Mouse (Mus musculus): ENCODE results near the gene Vps13d.

Gene Vps13d

GRCm38 (mm10) chr4:145194559-145195162 lies at the start of gene Vps13d:
TSS of gene Vps13d (minus strand) at chr4:145195005.
- in situ Hi-C loops (cut with MboI; ENCODE audit: low pct_unique_long_range_greater_than_20kb in 1 of 2, low sequenced_read_pairs in 2 of 2, unreplicated experiment in 1 of 2) = no loop called here

DNA sequence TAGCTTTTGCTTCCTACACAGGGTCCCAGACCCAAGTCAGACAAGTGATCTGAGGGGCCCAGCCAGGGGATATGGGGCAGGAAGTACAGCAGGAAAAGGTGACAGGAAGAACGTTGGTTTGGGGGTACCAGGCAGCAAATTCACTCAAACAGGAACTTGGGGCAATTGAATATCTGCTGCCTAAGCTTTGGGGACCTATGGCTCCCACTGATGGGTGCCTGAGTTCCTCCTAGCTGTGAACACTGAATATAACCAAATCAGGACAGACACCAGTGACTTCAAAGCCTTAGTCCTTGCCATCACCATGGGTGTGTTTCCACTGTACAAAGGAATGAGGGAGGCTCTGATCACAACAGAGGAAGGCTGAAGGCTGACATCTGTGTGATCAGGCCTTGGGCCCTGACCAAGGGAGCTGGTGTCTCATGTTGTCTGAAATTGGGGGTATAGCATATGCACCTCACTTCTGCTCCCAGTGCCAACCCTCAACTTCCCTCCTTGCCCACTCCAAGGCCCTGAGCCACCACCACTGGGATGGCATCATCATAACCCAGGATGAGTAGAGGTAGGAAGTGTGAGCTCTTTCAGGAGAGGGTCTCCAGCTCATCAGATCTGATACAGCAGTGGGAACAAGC lies 48.0 kb upstream of the Vps13d start:
- in situ Hi-C loops (cut with MboI; ENCODE audit: low pct_unique_long_range_greater_than_20kb in 1 of 2, low sequenced_read_pairs in 2 of 2, unreplicated experiment in 1 of 2) = no loop called here

DNA sequence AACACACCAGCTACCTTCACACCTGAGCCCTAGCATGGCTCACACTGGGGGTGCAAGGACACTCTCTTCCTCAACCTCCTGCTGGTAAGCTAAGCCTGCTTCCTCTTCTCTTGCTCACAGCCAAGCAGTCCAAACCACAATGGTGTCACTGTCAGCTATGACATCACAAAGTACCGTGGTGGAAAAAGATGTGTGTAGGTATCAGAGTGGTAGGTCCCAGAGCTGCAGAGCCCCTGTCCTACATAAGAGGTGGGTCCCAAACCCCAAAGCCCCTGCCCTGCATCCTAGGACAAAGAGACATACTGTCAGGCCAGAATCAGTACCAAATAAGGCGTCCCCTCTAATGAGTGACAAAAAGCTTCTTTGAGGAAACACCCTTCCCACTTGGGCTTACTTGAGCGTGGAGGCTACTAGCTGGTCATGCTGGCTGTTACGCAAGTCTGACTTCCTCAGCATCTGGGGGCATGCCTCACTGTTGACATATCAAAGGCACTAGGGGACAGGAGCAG lies 46.0 kb upstream of the Vps13d start:
- in situ Hi-C loops (cut with MboI; ENCODE audit: low pct_unique_long_range_greater_than_20kb in 1 of 2, low sequenced_read_pairs in 2 of 2, unreplicated experiment in 1 of 2) = no loop called here

DNA sequence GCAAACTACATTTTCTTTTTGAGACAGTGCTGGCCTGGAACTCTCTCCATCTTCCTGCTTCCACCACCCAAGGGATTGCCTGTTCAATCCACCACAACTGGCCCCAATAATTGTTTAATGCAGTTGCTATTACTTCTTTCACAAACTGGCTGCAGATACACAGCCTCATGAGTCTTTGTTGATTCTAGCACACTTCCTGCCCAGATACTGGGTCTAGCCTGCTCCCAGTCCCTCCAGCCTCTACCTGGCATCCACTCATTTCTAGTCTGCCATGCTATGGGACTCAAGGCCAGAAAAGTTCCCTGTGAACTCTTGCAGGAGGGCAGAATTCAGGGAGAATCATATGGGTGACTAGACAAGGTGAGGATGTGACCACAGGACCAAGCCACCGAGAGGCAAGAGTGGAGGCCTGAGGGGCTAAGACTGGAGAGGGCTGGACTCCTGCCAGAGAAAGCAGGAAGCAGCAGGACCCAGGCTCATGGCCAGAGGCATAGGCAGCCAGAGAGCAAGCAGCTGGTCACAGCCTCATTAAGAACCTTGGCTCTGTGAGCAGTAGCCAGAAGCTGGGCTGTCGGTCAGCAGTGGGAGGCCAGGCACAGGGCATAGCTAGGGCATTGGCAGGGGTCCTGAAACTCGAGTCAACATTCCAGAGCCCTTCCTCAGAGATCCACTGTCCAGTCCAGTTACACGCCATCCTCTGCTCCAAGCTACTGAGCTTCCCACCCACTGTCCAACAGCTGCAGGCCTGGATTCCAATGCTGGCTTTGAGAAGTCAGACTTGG lies 44.4 kb upstream of the Vps13d start:
- in situ Hi-C loops (cut with MboI; ENCODE audit: low pct_unique_long_range_greater_than_20kb in 1 of 2, low sequenced_read_pairs in 2 of 2, unreplicated experiment in 1 of 2) = no loop called here

DNA sequence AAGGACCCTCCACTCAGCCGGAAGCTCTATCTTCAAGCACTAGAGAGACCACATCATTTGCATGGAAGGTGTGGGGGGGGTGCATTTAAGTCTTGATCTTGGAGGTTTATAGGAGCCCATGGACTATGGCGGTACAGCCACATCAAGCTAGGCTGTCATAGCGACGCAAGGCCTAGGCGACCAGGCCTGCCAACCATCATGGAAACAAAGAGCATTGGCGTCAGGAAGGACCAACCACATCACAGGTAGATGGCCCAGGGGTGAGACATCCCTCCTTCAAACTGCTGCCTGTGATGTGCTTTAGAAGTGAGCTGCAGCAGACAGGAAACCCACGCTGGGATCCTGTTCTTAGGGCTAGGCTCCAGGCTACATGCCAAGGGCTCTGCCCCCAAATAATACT lies 41.2 kb upstream of the Vps13d start:
- in situ Hi-C loops (cut with MboI; ENCODE audit: low pct_unique_long_range_greater_than_20kb in 1 of 2, low sequenced_read_pairs in 2 of 2, unreplicated experiment in 1 of 2) = no loop called here

- in situ Hi-C loops (cut with MboI; ENCODE audit: low pct_unique_long_range_greater_than_20kb in 1 of 2, low sequenced_read_pairs in 2 of 2, unreplicated experiment in 1 of 2) = no loop called here
Observed at GRCm38 (mm10) chr4:145233487-145234228, 38.9 kb upstream of the Vps13d start.

- in situ Hi-C loops (cut with MboI; ENCODE audit: low pct_unique_long_range_greater_than_20kb in 1 of 2, low sequenced_read_pairs in 2 of 2, unreplicated experiment in 1 of 2) = no loop called here
Observed at GRCm38 (mm10) chr4:145231732-145232131, 36.9 kb upstream of the Vps13d start.

- in situ Hi-C loops (cut with MboI; ENCODE audit: low pct_unique_long_range_greater_than_20kb in 1 of 2, low sequenced_read_pairs in 2 of 2, unreplicated experiment in 1 of 2) = no loop called here
Observed at GRCm38 (mm10) chr4:145230647-145231046, 35.8 kb upstream of the Vps13d start.

DNA sequence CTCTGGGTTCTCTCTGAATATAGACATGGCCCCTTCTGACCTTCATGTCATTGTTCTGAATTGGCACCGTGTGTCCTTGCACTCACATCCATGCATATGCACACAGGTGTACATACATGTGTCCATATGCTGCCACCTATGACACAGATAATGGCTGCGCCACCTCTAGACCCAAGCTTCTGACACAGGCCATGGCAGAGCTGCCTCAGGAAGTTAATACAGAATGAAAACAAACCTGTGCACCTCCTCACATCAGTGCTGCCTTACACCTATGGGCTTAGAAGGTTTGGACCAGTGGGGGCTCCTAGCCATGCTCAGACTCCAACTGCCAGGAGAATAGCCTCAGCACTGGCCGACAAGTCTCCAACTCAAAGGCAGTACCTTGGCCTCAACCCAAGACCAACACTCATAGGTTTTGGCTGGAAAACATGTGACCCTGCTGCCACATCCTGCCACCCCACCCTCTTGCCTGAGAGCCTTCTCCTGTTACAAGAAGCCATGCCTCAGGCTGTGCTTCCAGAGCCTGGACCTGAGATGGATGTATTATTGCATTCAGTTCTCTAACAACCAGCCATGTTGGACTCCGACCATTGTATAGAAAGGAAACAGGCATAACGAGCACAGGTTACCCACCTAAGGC lies 34.8 kb upstream of the Vps13d start:
- in situ Hi-C loops (cut with MboI; ENCODE audit: low pct_unique_long_range_greater_than_20kb in 1 of 2, low sequenced_read_pairs in 2 of 2, unreplicated experiment in 1 of 2) = no loop called here

DNA sequence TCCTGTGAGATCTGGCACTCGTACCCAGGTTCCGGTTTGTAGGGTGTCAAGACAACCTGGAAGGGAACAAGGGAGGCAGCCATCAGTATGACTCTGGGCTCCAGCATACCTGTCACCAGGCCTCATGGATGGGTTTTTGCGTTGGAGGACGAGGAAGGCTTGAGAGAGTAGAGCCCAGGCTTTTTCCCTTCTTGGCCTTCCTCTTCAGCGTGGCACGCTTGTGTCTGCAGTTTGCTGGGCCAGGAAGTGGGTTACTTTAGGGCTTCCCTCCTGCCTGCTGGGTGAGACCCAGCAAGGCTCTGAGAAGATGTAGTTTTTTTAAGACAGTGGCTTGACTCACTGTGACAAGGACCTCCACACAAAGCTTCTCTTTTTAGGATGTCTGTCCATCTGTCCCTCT lies 34.2 kb upstream of the Vps13d start:
- in situ Hi-C loops (cut with MboI; ENCODE audit: low pct_unique_long_range_greater_than_20kb in 1 of 2, low sequenced_read_pairs in 2 of 2, unreplicated experiment in 1 of 2) = no loop called here

- in situ Hi-C loops (cut with MboI; ENCODE audit: low pct_unique_long_range_greater_than_20kb in 1 of 2, low sequenced_read_pairs in 2 of 2, unreplicated experiment in 1 of 2) = loop anchor here (25.0 kb wide), 1 partner anchor 263 kb away; no protein-coding TSS in a partner anchor
Observed at GRCm38 (mm10) chr4:145224613-145225012, 29.8 kb upstream of the Vps13d start.

GRCm38 (mm10) chr4:145222064-145222463 lies 27.3 kb upstream of the Vps13d start:
- in situ Hi-C loops (cut with MboI; ENCODE audit: low pct_unique_long_range_greater_than_20kb in 1 of 2, low sequenced_read_pairs in 2 of 2, unreplicated experiment in 1 of 2) = loop anchor here (25.0 kb wide), 1 partner anchor 265 kb away; no protein-coding TSS in a partner anchor

- in situ Hi-C loops (cut with MboI; ENCODE audit: low pct_unique_long_range_greater_than_20kb in 1 of 2, low sequenced_read_pairs in 2 of 2, unreplicated experiment in 1 of 2) = loop anchor here (25.0 kb wide), 1 partner anchor 266 kb away; no protein-coding TSS in a partner anchor
Observed at GRCm38 (mm10) chr4:145221379-145221778, 26.6 kb upstream of the Vps13d start.

- in situ Hi-C loops (cut with MboI; ENCODE audit: low pct_unique_long_range_greater_than_20kb in 1 of 2, low sequenced_read_pairs in 2 of 2, unreplicated experiment in 1 of 2) = loop anchor here (25.0 kb wide), 1 partner anchor 267 kb away; no protein-coding TSS in a partner anchor
Observed at GRCm38 (mm10) chr4:145220001-145220400, 25.2 kb upstream of the Vps13d start.

- in situ Hi-C loops (cut with MboI; ENCODE audit: low pct_unique_long_range_greater_than_20kb in 1 of 2, low sequenced_read_pairs in 2 of 2, unreplicated experiment in 1 of 2) = loop anchor here (5.0 to 25.0 kb wide), 2 partner anchors 53 to 268 kb away; no protein-coding TSS in a partner anchor
Observed at GRCm38 (mm10) chr4:145219240-145219985, 24.6 kb upstream of the Vps13d start.

- in situ Hi-C loops (cut with MboI; ENCODE audit: low pct_unique_long_range_greater_than_20kb in 1 of 2, low sequenced_read_pairs in 2 of 2, unreplicated experiment in 1 of 2) = loop anchor here (5.0 to 25.0 kb wide), 2 partner anchors 54 to 269 kb away; no protein-coding TSS in a partner anchor
Observed at GRCm38 (mm10) chr4:145217837-145218236, 23.0 kb upstream of the Vps13d start.

- in situ Hi-C loops (cut with MboI; ENCODE audit: low pct_unique_long_range_greater_than_20kb in 1 of 2, low sequenced_read_pairs in 2 of 2, unreplicated experiment in 1 of 2) = loop anchor here (5.0 to 25.0 kb wide), 2 partner anchors 55 to 270 kb away; no protein-coding TSS in a partner anchor
Observed at GRCm38 (mm10) chr4:145217046-145217445, 22.2 kb upstream of the Vps13d start.

Data from mouse embryonic stem cell (cell line).